Mouse (Mus musculus) embryonic fibroblast, embryonic 13.5 days (primary cell): ENCODE measurements around the gene Tacr2.

Source experiments
- CTCF ChIP-seq: IDR thresholded peaks from 2 replicates; pipeline ENCODE4 v1.5.1; 2011; ENCODE audit warnings: mild to moderate bottlenecking, control low read depth, low read length, moderate library complexity, borderline replicate concordance; ENCODE audit not compliant: insufficient read depth
- POLR2A ChIP-seq: IDR thresholded peaks from 2 replicates; pipeline ENCODE4 v1.6.1; 2011; ENCODE audit warnings: low read depth, mild to moderate bottlenecking, control low read depth, low read length, moderate library complexity

DNA sequence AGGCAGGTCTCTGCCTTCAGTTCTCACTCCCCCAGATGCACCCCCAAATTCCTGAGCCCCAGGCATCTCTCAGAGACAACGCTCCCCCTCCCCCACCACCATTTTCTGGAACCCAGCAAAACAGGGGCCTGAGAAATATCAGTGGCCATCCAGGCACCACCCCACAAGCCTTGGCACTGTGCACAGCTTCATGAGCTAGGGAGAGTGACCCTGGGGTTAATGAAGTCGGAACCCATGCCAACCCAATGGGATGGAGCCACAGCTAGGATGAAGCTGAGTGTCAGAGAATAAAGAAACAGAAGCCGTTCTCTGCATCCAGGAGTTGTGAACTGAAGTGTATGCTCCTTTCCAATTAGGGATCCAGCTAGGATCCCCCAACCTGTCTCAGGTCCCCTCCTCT, 5.1 kb upstream of the Tacr2 start:
- TF ChIP-seq POLR2A: no peak
- no peak for TF ChIP-seq CTCF
